ENCODE assay signal across 9 mouse cellular contexts in the genomic region with DNA sequence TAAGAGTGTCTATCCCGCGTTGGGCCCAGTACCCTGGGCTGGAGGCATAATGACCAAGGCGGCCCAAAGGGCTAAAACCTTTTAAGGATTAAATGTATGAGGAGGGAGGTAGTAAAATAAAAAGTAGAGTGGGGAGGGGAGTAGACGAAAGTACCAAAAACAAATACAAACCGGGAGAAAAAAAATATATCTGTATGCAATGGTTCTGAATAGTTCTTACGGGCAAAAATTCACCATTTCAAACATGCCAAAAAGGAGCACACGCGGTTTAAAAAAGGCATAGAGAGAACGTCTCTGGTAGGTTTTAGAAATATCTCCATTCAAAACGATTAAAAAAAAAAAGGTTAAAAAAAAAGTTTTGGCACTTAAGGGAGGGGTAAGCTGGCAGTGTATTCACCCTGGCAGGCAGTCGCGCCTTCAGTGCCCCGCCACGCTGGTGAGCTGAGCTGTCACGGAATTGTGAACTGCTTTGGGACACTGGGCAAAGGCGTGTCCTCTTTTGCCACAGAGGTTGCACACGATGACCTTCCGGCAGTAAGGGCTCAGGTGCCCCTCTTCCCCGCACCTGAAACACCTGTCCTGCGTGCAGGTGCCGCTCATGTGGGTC. TPM values are rescaled to one million over a fixed set of nuclear protein-coding genes. Genes with fewer than 3 reads are reported as not detected.
A peak's percentile ranks its signal among the peaks of the same experiment; 100 is the strongest.
DNase-seq lines count a peak whose midpoint lies in the region; ATAC-seq lines count a peak whose summit lies in the region.
"Had no signal": no experiment of that assay in that cellular context is flagged by ENCODE, and none has a peak within 500 bp of the region (broad histone marks: within the 10 kb centered on the region; RNA-seq: fewer than 3 reads in every experiment).

No protein-coding gene starts in this region.

- H3K9me3 ChIP-seq in erythroblast, embryonic 14.5 days (ENCODE audit: control insufficient read depth, low read length): peaks cover 7% of the 10 kb centered on the region
- H3K9me3 ChIP-seq in kidney, embryonic 15.5 days (replicated peaks): peaks cover 7% of the 10 kb centered on the region; the same call in 1 of the 2 replicates
- peaks cover 7% of the 10 kb centered on the region; the same call in 1 of the 2 replicates for H3K9me3 ChIP-seq in midbrain, embryonic 11.5 days (ENCODE audit: control insufficient read depth, low read length)

- peak overlapping the region; percentile 98 for H3K27ac ChIP-seq in kidney, embryonic 15.5 days
- peak overlapping the region; percentile 94 for H3K27ac ChIP-seq in midbrain, embryonic 11.5 days (ENCODE audit: low read depth, low read length)

- DNase-seq in kidney, adult 11 months: peak; percentile 57
- no peak for DNase-seq in kidney, adult 18-20 months
- DNase-seq in midbrain, embryonic 11.5 days (ENCODE audit: low spot score, missing footprints): peak; percentile 91
- DNase-seq in spleen, adult 12 weeks (ENCODE audit: low spot score): no peak
- no peak for DNase-seq in gastrocnemius, postnatal 10 days
- no peak for DNase-seq in layer of hippocampus, postnatal 25 days (ENCODE audit: extremely low spot score in 1 of 2, low spot score in 1 of 2)

- peaks cover 25% of the 10 kb centered on the region for H3K36me3 ChIP-seq in erythroblast, embryonic 14.5 days (ENCODE audit: control insufficient read depth)
- 0 out of 2 replicates have a peak, but pooled peaks cover 4% of the 10 kb centered on the region for H3K36me3 ChIP-seq in kidney, embryonic 15.5 days
- H3K36me3 ChIP-seq in midbrain, embryonic 11.5 days (ENCODE audit: control insufficient read depth, insufficient read depth, low read length): no peaks in the 10 kb centered on the region

- peak overlapping the region; percentile 90 for H3K4me3 ChIP-seq in erythroblast, embryonic 14.5 days (replicated peaks)
- peak overlapping the region; percentile 88 for H3K4me3 ChIP-seq in kidney, embryonic 15.5 days (replicated peaks)
- peak overlapping the region; percentile 96 for H3K4me3 ChIP-seq in midbrain, embryonic 11.5 days (ENCODE audit: low read depth, low read length)

- H3K27me3 ChIP-seq in erythroblast, embryonic 14.5 days (ENCODE audit: control insufficient read depth): no peaks in the 10 kb centered on the region
- H3K27me3 ChIP-seq in kidney, embryonic 15.5 days: no peaks in the 10 kb centered on the region
- no peaks in the 10 kb centered on the region for H3K27me3 ChIP-seq in midbrain, embryonic 11.5 days (ENCODE audit: control insufficient read depth, insufficient read depth, low read length)

- 2% methylated on average over 21 of the region's 21 CpGs for WGBS in kidney, embryonic 15.5 days
- under 1% methylated on average over 21 of the region's 21 CpGs for WGBS in midbrain, embryonic 11.5 days

- ATAC-seq in kidney, embryonic 15.5 days (replicated peaks; ENCODE audit: low FRiP score): no peak
- ATAC-seq in midbrain, embryonic 11.5 days (ENCODE audit: low FRiP score): no peak

- peaks cover 56% of the 10 kb centered on the region for H3K4me1 ChIP-seq in erythroblast, embryonic 14.5 days (ENCODE audit: control insufficient read depth)
- H3K4me1 ChIP-seq in kidney, embryonic 15.5 days: peaks cover 43% of the 10 kb centered on the region
- peaks cover 31% of the 10 kb centered on the region for H3K4me1 ChIP-seq in midbrain, embryonic 11.5 days (ENCODE audit: control insufficient read depth, insufficient read depth, low read length)

- peak overlapping the region; percentile 70 for H3K4me2 ChIP-seq in kidney, embryonic 15.5 days
- peak overlapping the region; percentile 83 for H3K4me2 ChIP-seq in midbrain, embryonic 11.5 days

- peak overlapping the region; percentile 98 for H3K9ac ChIP-seq in kidney, embryonic 15.5 days
- peak overlapping the region; percentile 98 for H3K9ac ChIP-seq in midbrain, embryonic 11.5 days (ENCODE audit: low read length)

RNA-seq across cellular contexts. Expression of gene Zcchc3, which starts 1.6 kb away (rescaled TPM):
- 0.90 and 1.0 TPM in 2 replicates for polyA plus RNA-seq in erythroblast, embryonic 14.5 days (2012)
- polyA plus RNA-seq in kidney, embryonic 15.5 days (2015; fragmentation: Nextera tagmentation; extraction: Ambion mirVana): 42.4 and 45.7 TPM in 2 replicates
- 52.0 and 55.0 TPM in 2 replicates for polyA plus RNA-seq in midbrain, embryonic 11.5 days (2014; fragmentation: Nextera tagmentation; extraction: Ambion mirVana)
- total RNA-seq in gastrocnemius, postnatal 10 days (2021): 1 to 10 TPM; 4.7 to 5.6 TPM
- total RNA-seq in layer of hippocampus, postnatal 25 days (2021): 10 to 100 TPM; 10.7 to 11.6 TPM

RNA-seq across cellular contexts. Expression of gene 6820408C15Rik, which starts 2.1 kb away (rescaled TPM):
- polyA plus RNA-seq in erythroblast, embryonic 14.5 days (2012): not detected in 2 replicates
- 0.56 and 0.77 TPM in 2 replicates for polyA plus RNA-seq in kidney, embryonic 15.5 days (2015; fragmentation: Nextera tagmentation; extraction: Ambion mirVana)
- 0.40 and 0.93 TPM in 2 replicates for polyA plus RNA-seq in midbrain, embryonic 11.5 days (2014; fragmentation: Nextera tagmentation; extraction: Ambion mirVana)
- total RNA-seq in gastrocnemius, postnatal 10 days (2021): not detected
- total RNA-seq in layer of hippocampus, postnatal 25 days (2021): 1 to 10 TPM; 1.7 to 2.7 TPM
- polyA plus RNA-seq: large intestine, adult 2 months had no signal

RNA-seq across cellular contexts. Expression of gene Sox12, which starts 15.4 kb away (rescaled TPM):
- 1.4 and 2.3 TPM in 2 replicates for polyA plus RNA-seq in erythroblast, embryonic 14.5 days (2012)
- 10.6 and 12.2 TPM in 2 replicates for polyA plus RNA-seq in kidney, embryonic 15.5 days (2015; fragmentation: Nextera tagmentation; extraction: Ambion mirVana)
- 16.9 and 17.8 TPM in 2 replicates for polyA plus RNA-seq in midbrain, embryonic 11.5 days (2014; fragmentation: Nextera tagmentation; extraction: Ambion mirVana)
- total RNA-seq in gastrocnemius, postnatal 10 days (2021): 1 to 10 TPM; 6.7 to 9.4 TPM
- 10 to 100 TPM; 16.4 to 19.8 TPM for total RNA-seq in layer of hippocampus, postnatal 25 days (2021)

RNA-seq across cellular contexts. Expression of gene Nrsn2, which starts 36.8 kb away (rescaled TPM):
- polyA plus RNA-seq in erythroblast, embryonic 14.5 days (2012): not detected in 2 replicates
- polyA plus RNA-seq in kidney, embryonic 15.5 days (2015; fragmentation: Nextera tagmentation; extraction: Ambion mirVana): 1.1 and 2.2 TPM in 2 replicates
- 5.3 and 6.2 TPM in 2 replicates for polyA plus RNA-seq in midbrain, embryonic 11.5 days (2014; fragmentation: Nextera tagmentation; extraction: Ambion mirVana)
- under 1 TPM in 1 of 2 experiments, not detected in 1; 0.18 TPM for total RNA-seq in gastrocnemius, postnatal 10 days (2021)
- 10 to 100 TPM; 60.6 to 76.6 TPM for total RNA-seq in layer of hippocampus, postnatal 25 days (2021)

RNA-seq across cellular contexts. Expression of gene Defb23, which starts 51.2 kb away (rescaled TPM):
- not detected in 2 replicates for polyA plus RNA-seq in erythroblast, embryonic 14.5 days (2012)
- 0.27 TPM in 1 of 2 replicates, not detected in the other for polyA plus RNA-seq in kidney, embryonic 15.5 days (2015; fragmentation: Nextera tagmentation; extraction: Ambion mirVana)
- polyA plus RNA-seq in midbrain, embryonic 11.5 days (2014; fragmentation: Nextera tagmentation; extraction: Ambion mirVana): not detected in 2 replicates
- not detected for total RNA-seq in gastrocnemius, postnatal 10 days (2021)
- total RNA-seq in layer of hippocampus, postnatal 25 days (2021): not detected
- polyA plus RNA-seq: large intestine, adult 2 months had no signal

Comparison
In these comparisons a context has a peak if more than half of its experiments do, and no peak if none do; other contexts are left out.
1. DNase-seq: peak in kidney, adult 11 months (single experiment) and midbrain, embryonic 11.5 days (single experiment); none in kidney, adult 18-20 months (single experiment), spleen, adult 12 weeks (single experiment), gastrocnemius, postnatal 10 days (single experiment) and layer of hippocampus, postnatal 25 days (0 of 2).
2. RNA of gene Zcchc3, which starts 1.6 kb away (polyA plus RNA-seq): 52.0 to 55.0 TPM in midbrain, embryonic 11.5 days and 42.4 to 45.7 TPM in kidney, embryonic 15.5 days; 0.90 to 1.0 TPM in erythroblast, embryonic 14.5 days; every median in the first group is over 10 times any median in the second.
3. Peak in every context shown above with its lines, with median percentiles within 50 percentile points of each other: H3K4me3 ChIP-seq.